Mouse (Mus musculus) liver, embryonic 14.5 days (tissue): ENCODE measurements around the gene Fes.

Experiments
- CTCF ChIP-seq: IDR thresholded peaks from 2 replicates; pipeline ENCODE4 v1.5.1; 2016; ENCODE audit warnings: antibody characterized with exemption, low read depth, control low read depth
- EP300 ChIP-seq: IDR thresholded peaks from 2 replicates; pipeline ENCODE4 v1.6.1; 2016; ENCODE audit warnings: antibody characterized with exemption, low read depth

- TF ChIP-seq EP300 (no peak), CTCF (no peak)
Observed at GRCm38 (mm10) chr7:80410380-80410779, 22.6 kb upstream of the Fes start.
